Mouse (Mus musculus) adrenal gland, postnatal 36 days (tissue): ENCODE results near the gene Hyal1. TPM values are rescaled to one million over a fixed set of nuclear protein-coding genes. Genes with fewer than 3 reads are reported as not detected.

ENCODE experiments used
- DNase-seq, 2 experiments: peaks; one replicate each; pipeline ENCODE4 v3.0.0; 2021; ENCODE audit warnings: mixed read lengths in 1 of 2
- long read RNA-seq, 2 experiments: library from polyadenylated mRNA; stranded (forward); transcript quantifications; one replicate each; pipeline ENCODE4 v2.0.0; 2021; ENCODE audit warnings: borderline sequencing depth in 2 of 2
- total RNA-seq, 2 experiments: library from RNA; stranded (reverse); gene quantifications; 2 replicates each; pipeline ENCODE4 v1.2.3; 2021

Gene Hyal1
- total RNA-seq, result 10 to 100 TPM in 1 of 2 experiments, 1 to 10 TPM in 1; 8.6 to 10.1 TPM
- long read RNA-seq, experiment 1, transcript Hyal1-205 (1 exons, 2,078 nt), result major isoform, 5 of 6 reads
- long read RNA-seq, experiment 1, partial matches to known transcripts, result 1 of 6 reads
- long read RNA-seq, experiment 1, other reads (novel, unspliced or antisense), result 0 of 6 reads
- long read RNA-seq, experiment 2, partial matches to known transcripts, result 1 of 2 reads
- long read RNA-seq, experiment 2, other reads (novel, unspliced or antisense), result 0 of 2 reads

DNA sequence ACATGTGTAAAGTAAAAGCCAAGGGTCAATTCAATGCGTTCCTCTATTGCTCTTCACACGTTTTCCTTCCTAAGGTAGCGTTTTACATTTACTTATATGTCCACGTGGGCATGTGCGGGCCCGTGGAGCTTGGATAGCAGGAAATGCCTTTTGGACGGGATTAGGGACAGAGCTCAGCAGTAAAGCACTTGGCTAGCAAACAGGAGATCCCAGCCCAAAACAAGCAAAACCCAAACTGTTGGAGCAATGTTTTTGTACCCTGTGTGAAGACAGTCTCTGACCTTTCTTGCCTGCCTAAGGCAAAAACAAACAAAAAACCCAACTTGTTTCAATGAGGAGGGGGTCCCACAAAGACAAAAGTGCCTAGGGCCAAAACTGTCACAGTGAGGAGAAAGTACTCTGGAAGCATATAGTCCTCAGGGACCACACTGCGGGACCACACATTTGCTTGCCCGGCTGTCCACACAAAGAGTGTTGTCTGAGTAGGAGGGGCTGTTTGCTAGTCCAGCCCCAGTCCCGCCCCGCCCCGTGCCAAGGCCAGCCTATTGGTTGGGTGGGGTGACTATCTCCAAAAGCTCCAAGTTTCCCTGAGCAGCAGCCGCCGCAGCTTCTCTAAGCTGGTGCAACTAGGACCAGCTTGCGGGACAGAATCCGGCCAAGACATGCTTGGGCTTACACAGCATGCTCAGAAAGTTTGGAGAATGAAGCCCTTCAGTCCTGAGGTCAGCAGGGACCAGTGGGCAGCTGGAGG, at the start of gene Hyal1:
Hyal1 (plus strand) TSS at position 571 of the 751 bp plus-strand sequence.
- peak; percentile 87 to 91 for DNase-seq

- peak; percentile 93 for DNase-seq
These were observed 42.8 kb upstream of the Hyal1 start, which contains the start of gene Tmem115 for GRCm38 (mm10) chr9:107533791-107534407. TSS of gene Tmem115 (plus strand) at chr9:107533945.

- peak in 1 of 2 experiments; percentile 62 for DNase-seq
These were observed 42.1 kb upstream of the Hyal1 start for GRCm38 (mm10) chr9:107534408-107535202.

GRCm38 (mm10) chr9:107538231-107538630, 38.5 kb upstream of the Hyal1 start:
- no peak for DNase-seq

GRCm38 (mm10) chr9:107538711-107539110, 38.0 kb upstream of the Hyal1 start:
- DNase-seq, result no peak

- DNase-seq, result no peak
These were observed 36.8 kb upstream of the Hyal1 start for GRCm38 (mm10) chr9:107539940-107540339.

DNA sequence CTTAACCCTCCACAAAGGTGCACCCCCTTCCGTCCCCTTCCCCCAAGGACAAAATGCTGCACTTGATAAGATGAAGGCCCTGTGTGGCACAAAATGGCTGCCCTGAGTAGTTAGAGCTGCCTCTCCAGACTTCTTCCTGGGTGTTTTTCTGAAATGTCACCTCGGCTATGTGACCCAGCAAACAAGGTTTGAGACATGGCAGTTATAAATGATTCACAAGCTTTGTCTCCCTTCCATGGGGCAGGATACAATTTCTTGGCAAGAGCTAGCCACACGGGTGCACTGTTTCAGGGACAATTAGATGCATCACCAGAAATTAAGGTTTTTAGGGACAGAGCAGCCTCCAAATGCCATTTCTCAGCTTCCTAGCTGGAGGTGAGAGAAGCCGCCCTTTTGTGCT, 36.3 kb upstream of the Hyal1 start:
- no peak for DNase-seq

DNA sequence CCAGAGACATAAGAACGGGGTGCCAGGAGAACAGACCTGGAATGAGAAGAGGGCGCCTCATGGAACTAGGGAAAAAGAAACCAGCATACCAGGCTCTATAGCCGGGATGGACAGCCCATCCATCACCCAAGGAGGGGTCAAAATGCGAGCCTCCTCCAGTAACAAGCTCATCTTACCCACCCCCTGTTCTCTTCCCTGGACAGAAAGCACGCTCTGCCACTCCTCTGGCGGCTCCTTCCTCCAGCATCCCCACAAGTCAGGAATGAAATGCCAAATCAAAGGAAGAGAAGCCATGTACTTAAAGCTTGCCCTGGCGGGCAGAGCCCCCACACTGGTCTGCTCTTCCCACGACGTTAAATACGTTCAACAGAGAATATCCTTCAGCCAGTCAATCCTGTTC, 35.7 kb upstream of the Hyal1 start:
- no peak for DNase-seq

GRCm38 (mm10) chr9:107541474-107542351, 35.0 kb upstream of the Hyal1 start, which contains the start of the genes Cyb561d2 and Nprl2:
TSS of gene Cyb561d2 (minus strand) at chr9:107542193.
TSS of gene Nprl2 (plus strand) at chr9:107542226.
- DNase-seq, result peak; percentile 96

- no peak for DNase-seq
These were observed 34.4 kb upstream of the Hyal1 start for GRCm38 (mm10) chr9:107542352-107542686.

- no peak for DNase-seq
These were observed 34.0 kb upstream of the Hyal1 start for GRCm38 (mm10) chr9:107542721-107543120.

- no peak for DNase-seq
These were observed 33.4 kb upstream of the Hyal1 start for GRCm38 (mm10) chr9:107543299-107543698.

- no peak for DNase-seq
These were observed 32.5 kb upstream of the Hyal1 start for GRCm38 (mm10) chr9:107544196-107544700.

- no peak for DNase-seq
These were observed 32.0 kb upstream of the Hyal1 start for GRCm38 (mm10) chr9:107544729-107545128.

DNA sequence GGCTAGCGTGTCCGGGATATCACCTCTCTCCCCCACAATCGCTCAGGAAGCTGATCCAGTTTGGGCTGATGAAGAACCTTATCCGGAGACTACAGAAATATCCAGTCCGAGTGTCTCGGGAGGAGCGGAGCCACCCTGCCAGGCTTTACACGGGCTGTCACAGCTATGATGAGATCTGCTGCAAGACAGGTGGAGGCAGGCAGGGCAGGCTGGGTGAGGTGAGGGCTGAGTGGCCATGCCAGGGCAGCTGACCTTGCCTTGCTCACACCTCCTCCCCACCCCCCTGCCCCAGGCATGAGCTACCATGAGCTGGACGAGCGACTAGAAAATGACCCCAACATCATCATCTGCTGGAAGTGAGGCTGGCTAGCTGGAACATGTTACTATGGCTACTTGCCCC, 31.5 kb upstream of the Hyal1 start:
- DNase-seq, result no peak

- DNase-seq, result peak; percentile 77 to 84
These were observed 31.1 kb upstream of the Hyal1 start for GRCm38 (mm10) chr9:107545602-107546001.

DNA sequence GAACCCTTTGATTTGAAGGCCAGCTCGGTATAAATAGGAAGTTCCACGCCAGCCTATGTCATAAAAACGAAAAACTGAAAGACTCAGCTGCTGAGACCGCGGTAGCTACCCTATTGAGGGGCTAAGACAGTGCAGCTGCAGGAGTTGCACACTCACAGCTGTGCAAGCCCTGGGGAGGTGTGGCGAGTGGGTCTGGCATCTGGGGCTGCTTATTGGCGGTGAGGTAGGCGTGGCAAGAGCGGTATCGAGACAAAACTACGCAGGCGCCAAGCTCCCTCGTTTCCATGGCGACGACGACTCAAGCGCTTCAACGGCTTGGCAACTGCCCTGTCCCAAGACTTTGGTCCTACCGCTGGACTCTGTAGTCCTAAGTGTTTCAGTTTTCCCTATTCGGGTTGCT, 29.7 kb upstream of the Hyal1 start, which contains the start of gene Zmynd10:
Zmynd10 (plus strand) TSS at position 273 of the 400 bp plus-strand sequence.
- peak; percentile 93 to 94 for DNase-seq

GRCm38 (mm10) chr9:107547957-107548356, 28.8 kb upstream of the Hyal1 start:
- DNase-seq, result no peak

GRCm38 (mm10) chr9:107548820-107549219, 27.9 kb upstream of the Hyal1 start:
- DNase-seq, result no peak

GRCm38 (mm10) chr9:107549297-107550074, 27.2 kb upstream of the Hyal1 start:
- DNase-seq, result no peak
